Mouse (Mus musculus): ENCODE data around the gene Lingo3.
A peak's percentile ranks its signal among the peaks of the same experiment; 100 is the strongest.

Lingo3 gene

DNA sequence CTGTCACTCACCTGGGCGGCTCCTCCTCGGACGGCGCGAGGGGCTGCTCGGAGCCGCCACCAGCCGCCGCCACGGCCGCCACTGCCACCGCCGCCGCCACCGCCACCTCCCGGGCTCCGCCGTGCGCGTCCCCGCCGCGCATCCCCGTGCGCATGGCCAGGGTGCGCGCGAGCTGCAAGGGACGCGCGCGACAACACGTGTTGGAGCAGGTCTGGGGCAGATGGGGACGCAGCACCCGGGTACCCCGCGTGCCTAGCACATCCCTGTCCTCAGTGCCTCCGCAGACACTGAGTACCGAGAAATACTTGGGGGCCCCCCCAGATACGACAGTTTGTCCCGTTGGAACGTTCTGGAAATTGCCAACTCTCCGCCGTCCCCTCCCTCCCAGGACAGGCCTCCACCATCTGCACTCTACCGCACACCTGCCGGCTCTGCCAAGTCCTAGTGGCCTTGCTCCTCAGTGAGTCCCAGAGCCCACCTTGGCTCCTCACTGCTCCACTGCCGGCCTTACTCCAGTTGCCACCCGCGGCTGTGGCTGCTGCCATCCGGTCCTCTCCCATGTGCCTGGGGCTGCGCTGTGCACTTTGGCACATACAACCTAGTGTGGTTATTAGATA, at the start of gene Lingo3:
TSS of gene Lingo3 (minus strand) at position 109 of the 617 bp plus-strand sequence.
- DNase-seq (ENCODE audit: low spot score): no peak

DNA sequence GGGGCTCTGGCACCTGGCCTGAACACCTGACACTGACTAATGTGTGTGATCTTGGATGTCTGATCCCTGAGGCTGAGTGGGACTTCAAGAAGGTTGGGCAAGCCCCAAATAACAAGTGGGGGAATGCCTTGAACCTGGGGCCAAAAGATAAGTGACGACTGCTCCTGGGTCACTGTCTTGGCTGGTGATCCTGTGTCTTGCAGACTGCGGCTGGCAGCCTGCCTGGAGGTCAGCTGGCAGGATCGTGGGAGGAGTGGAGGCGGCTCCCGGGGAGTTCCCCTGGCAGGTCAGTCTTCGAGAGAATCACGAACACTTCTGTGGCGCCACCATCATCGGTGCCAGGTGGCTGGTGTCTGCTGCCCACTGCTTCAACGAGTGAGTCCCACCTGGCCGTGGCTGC, 43.3 kb upstream of the Lingo3 start:
- DNase-seq (ENCODE audit: low spot score): peak; percentile 49

DNA sequence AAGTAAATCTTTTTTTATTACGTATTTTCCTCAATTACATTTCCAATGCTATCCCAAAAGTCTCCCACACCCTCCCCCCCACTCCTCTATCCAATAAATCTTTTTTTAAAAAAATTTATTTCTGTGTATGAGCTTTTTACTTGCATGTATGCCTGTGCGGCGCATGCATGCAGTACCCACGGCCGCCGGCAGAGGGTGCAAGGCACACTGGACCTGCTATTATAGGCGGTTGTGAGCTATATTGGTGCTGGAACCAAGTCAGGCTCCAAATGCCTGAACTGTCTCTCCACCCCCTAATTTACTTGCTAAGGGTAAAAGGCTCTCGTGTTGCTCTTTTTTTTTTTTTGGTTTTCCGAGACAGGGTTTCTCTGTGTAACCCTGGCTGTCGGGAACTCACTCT, 37.5 kb upstream of the Lingo3 start:
- peak; percentile 74 for DNase-seq (ENCODE audit: low spot score)

DNA sequence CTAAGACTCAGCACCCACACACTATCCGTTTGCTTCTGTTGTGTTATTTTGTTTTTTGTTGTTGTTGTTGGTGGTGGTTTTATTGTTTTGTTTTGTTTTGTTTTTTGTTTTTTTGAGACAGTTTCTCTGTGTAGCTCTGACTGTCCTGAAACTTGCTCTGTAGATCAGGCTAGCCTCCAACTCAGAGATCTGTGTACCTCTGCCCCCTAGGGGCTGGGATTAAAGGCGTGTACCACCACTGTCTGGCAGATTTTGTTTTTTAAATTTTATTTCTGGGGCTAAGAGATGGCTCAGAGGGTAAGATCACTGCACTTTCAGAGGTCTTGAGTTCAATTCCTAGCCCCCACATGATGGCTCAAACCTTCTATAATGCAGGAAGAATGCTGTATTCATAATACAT, 37.1 kb upstream of the Lingo3 start:
- no peak for DNase-seq (ENCODE audit: low spot score)

DNA sequence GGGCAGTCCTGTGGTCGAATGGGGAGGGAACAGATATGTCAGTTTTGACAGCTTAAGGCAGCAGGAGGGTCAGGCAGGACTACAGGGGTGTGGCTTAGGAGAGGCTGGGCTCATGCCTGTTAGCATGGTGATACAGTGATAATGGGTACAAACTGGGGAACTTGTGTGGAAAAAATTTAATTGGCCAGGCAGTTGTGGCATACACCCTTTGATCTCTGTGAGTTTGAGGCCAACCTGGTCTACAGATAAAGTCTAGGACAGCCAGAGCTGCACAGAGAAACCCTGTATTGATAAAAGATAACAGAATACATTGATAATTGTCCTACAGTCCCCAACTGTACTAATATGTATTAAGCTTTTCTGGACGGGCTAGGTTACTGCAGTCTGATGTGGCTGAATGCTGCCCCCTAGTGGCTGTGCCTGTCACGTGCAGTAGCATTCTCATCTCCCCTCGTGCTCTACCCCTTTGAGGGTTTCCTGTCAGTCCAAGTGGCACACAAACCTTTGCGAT, 36.3 kb upstream of the Lingo3 start:
- DNase-seq (ENCODE audit: low spot score): peak; percentile 54

DNA sequence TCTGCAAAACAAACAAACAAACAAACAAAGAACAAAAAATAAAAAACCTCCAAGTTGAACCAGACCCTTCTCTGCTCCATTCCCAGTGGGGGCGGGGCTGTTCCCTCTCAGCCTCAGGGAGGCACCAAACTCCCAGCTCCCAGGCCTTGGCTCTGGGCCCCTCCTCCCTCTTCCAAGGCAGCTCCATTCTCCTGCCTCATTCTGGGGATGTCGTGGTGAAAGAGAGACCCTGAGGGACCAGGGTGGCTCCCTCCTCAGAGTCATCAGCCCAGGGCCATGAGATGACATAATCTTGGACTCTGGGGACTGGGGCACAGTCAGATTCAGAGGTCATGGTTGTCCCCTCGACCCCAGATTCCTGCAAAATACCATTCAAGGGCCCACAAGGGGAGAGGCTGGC, 32.8 kb upstream of the Lingo3 start:
- no peak for DNase-seq (ENCODE audit: low spot score)

DNA sequence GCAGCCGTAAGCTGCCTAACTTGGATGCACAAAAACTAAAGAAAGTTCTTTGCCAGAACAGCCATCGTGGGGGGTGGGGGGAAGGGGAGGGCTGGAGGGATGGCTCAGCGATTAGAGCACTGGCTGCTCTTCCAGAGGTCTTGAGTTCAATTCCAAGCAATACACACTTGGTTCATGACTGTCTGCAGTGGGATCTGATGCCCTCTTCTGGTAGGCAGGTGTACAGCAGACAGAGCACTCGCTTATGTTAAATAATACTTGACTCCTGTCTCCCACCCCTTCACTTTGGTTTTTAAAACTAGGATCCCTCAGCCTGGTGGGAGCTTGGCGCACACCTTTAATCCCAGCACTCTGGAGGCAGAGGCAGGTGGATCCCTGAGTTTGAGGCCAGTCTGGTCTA, 32.2 kb upstream of the Lingo3 start:
- peak; percentile 54 for DNase-seq (ENCODE audit: low spot score)

DNA sequence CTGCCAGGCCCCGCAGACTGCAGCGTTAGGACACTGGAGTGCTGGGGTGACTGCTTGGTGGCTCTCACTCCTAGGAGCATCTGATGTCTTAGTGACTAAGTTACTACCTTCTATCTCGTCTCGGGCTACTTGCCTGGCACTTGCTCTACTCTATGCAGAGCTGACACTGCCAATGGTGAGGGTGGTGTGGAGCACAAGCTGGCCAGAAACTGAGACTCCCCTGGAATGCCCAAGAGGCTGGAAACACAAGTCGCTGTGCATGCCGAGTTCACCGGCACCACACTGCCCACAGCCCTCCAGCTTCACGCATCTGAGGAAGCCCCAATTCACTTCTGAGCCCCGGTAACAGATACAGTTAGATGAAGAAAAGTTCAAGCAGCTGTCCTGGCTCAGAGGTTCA, 30.2 kb upstream of the Lingo3 start:
- no peak for DNase-seq (ENCODE audit: low spot score)

DNA sequence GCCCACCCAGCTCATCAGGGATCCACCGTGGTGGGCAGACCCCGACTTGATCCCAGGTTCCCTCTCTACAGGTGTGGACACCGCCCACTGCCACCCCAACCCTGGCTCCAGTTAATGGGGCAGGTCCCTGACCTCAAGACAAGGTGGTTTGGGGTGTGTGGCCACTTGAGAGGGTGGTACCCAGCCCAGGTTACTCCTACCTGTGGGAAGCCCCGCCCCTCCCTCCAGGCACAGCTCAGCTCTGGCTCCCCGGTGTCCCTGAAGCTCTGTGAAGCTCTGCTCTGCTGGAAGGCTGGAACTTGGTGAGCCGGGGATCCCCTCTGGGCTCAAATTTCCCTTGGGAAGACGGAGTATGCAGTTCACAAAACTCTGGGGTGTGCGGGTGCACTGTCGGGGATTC, 27.7 kb upstream of the Lingo3 start, which contains the start of gene Tmprss9:
TSS of gene Tmprss9 (plus strand) at position 268 of the 400 bp plus-strand sequence.
- DNase-seq (ENCODE audit: low spot score): no peak

DNA sequence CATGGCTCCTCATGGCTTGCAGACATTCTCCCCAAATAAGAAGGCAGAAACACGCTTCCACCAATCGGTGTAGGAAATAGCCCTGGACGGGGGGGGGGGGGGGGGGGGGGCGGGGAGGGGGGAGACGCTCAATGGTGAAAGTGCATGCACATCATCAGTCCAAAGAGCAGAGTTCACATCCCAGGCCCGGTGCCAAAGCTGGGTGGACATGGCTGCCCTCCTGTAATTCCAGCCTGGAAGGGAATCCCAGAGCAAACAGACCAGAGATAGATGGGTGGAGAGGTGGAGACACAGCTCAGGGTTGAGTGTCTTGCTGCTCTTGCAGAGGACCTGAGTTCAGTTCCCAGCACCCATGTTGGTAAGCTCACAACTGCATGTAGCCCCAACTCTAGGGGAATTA, 27.2 kb upstream of the Lingo3 start:
- no peak for DNase-seq (ENCODE audit: low spot score)

DNA sequence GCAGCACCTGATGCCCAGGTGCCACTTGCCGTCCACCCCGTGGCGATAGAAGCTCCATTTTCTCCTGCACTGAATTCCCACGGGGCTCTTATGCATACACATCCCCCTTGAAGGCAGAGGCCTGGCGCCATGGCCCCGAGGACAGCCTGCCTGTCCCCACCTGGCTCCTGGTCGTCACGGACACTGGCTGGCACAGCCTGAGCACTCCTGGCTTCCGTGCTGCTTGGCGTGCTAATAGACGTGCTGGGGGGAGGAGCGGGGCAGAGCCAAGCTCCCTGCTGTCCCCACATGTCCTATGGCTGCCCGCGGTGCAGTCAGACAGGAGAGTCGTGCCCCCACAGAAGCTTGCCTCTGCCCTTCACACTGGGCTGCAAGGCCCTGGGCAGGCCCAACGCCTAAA, 20.6 kb upstream of the Lingo3 start:
- no peak for DNase-seq (ENCODE audit: low spot score)

DNA sequence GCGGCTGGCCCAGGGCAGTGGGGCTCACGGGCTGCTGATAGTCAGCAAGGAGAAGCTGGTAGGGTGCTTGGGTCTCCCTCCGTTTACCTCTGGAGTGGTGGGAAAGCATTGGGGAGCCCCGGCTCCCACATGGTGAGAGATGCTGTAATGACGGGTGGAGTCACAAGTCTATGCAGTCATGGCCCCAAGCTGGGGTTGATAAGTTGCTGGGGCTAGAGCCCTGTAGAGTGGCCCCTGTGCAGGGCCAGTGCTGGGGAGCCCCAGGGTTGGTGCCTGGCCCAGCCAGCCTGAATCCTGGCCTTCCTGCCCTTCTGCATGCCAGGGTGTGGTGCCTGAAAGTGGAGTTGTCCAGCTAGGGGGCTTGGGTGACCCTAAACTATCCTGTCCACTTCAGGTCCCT, 18.5 kb upstream of the Lingo3 start:
- DNase-seq (ENCODE audit: low spot score): no peak

DNA sequence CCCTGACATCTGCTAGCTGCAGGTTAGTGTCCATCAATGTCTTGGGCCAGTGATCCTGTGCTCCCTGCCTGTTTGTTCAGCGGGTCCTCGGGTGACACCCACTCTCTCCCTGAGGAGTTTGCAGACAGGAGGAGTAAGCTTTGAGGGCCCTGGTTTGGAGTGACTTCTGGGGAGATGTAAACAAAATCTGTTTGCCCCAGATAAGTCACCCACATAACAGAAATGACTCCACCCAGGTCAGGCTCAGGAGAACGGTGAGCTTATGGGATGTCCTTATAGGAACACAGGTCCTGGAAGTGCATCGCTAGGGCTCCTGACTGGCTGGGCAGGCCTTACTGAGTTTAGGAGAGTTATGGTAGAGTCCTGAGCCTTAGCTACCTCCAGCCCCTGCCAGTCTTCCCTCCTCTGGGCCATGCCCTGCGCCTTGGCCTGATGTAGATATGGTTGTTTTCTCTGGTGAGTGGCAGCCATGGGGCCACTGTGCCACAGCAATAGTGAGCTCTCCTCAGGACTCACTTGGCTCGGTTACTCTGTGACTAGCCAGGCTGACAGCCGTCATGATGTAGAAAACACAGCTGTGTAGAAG, 14.6 kb upstream of the Lingo3 start:
- no peak for DNase-seq (ENCODE audit: low spot score)

DNA sequence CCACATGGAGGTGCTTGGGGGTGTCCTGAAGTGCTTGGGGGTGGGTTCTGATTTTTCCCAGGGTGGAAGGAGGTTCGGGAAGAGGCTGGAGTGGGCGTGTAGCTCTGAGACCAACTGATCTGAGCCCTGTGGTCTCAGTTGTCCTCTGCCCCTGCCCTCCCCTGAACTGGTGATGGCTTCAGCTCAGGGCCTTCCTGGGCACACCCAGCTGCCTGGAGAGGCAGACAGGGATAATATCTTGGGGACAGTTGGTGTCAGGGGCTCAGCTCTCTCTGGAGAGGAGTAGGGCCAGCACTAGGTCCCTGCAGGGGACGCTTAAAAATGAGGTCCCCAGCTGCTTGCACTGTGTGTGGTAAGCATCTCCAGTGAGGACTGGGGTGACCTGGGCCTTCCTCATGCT, 14.0 kb upstream of the Lingo3 start:
- DNase-seq (ENCODE audit: low spot score): no peak

DNA sequence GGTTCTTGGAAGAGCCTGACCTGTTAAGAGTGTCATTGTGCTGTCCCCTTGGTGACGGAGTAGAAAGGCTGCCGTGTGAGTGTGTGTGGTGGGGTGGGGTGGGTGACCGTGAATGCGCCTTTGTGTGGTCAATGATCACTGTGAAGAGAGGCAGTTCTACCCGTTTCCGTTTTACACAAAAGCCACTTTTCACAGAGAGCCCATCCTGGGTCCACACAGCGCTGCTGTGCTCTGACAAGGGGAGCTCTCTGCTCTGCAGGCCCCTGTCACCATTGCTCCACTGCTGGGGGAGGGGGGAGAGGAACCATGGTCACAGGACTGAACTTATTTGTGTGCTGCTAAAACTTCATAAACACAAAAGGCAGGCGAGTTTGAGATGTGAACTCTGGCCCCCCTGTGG, 13.5 kb upstream of the Lingo3 start:
- DNase-seq (ENCODE audit: low spot score): no peak

DNA sequence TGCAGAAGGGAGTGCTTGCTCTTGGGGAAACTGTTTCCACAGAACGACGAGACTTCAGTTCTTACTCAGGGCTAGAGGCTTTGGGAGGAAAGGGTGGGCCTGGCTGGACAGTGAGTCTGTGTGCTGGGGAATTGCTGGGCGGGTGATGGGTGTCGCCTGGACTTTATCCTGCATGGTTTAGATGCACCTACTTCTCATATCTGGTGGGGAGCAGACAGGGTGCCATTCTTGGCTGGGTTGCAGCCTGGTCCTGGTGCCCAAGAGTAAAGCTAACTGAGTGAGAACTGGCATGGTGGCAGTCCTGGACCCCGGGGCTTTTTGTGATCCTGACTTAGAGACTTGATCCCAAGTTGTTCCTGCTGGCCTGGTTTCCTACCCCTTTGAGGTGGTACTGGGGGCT, 13.1 kb upstream of the Lingo3 start:
- DNase-seq (ENCODE audit: low spot score): no peak

DNA sequence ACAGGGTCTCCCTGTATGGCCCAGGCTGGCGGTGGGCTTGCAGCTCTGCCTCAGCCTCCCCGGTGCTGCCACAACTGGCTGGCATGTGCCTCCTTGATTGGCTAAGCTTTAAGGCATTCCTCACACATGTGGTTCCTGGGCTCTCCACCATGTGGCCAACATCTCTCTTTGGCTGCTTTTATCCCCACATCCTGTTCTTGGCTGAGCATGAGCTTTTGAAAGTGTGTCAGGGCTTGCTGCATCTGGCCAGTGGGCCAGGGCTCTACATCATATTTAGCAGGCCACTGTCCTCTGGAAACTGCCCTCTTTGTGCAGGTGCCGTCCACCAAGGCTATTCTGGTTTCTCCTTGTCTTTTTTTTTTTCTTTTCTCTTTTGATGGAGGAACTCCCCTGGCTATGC, 12.4 kb upstream of the Lingo3 start:
- no peak for DNase-seq (ENCODE audit: low spot score)

DNA sequence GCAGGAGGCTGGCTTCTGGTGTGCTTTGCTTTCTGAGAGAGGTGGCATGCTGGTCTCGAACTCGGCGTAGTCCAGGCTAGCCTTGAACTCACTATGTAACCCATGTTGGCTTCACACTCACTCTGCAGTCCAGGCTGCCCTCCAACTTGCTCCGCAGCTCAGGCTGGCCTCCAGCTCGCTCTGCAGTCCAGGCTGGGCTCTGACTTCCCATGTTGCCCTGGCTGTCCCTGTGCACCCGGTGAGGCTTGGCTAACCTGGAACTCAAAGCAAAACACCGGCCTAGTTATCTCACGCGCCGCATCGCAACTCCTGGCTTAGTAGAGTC, 11.9 kb upstream of the Lingo3 start:
- DNase-seq (ENCODE audit: low spot score): no peak

DNA sequence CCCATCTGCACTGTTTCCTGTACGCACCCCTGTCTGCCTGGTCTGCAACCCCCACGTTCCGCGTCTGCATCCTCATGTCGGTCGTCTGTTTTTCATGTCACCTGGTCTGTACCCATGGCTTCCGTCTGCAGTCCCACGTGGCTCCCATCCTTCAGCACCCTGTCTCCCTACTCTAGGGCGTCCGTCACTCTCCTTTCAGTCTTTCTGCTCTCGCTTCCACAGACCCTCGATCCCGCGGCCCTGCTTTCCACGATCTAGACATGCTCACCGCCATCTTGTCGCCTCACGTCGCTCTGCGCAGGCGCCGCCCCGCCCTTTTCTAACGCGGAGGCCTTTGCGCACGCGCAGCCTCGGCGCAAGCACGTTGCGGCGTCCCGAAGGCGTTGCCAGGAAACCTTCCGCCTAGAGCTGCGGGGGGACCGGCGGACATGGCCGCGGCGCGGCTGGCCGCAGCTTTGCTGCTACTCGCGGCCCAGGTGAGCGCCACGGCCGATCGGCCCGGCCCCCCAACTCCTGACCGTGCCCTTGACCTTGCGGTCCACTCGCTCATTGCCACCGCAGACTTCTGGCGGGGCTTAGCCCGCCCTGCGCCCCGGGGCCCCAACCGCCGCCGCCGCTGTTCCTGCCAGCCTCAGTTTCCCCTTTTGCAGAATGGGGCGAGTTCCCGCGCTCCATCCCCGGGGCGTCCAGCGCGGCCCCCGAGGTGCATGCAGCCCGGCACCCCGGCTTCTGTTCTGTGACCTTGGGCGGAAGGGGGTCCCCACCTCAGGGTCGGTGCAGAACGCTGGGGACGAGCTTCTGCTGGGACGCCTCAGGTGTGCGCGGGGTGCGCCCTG, 11.3 kb upstream of the Lingo3 start, which contains the start of the genes Lsm7 and Sppl2b:
TSS of gene Lsm7 (minus strand) at position 297 of the 836 bp plus-strand sequence.
TSS of gene Sppl2b (plus strand) at position 363 of the 836 bp plus-strand sequence.
- DNase-seq (ENCODE audit: low spot score): peak; percentile 97

DNA sequence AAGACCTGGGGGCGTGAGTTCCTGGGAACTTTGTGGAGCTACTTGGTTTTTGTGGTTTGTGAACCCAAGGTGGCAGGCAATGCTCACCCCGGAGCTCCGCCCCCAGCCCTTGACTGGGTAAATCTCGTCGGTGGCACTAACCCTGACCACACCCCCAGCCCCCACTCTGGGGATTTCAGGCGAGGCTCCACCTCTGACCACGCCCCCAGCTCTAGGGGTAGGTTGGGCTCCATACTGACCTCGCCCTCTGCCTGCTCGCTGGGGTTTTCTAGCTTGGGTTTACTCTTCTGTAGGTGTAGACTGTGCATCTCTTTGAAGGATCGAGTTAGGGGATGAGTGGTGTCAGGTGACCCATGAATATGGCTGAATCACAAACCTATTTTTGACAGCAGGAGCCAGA, 4.7 kb upstream of the Lingo3 start:
- peak; percentile 35 for DNase-seq (ENCODE audit: low spot score)

DNA sequence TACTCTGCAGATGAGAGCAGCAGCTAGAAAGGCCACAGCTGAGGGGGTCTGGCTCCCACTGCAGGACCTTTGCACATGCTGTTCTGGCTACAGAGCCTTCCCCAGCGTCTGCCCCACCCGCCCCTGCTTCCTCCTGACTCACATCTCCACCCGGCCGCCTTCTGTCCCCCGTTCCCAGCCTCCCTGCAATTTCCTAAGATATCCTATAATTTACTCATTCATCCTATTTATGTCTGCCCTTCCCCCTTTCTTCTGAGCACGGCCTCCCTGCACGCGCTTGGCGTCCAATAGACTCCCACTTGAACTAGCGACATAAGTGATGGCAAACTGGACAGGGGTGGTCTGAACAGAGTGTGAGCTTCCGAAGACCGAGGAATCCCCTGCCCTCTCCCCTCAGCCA, 1.9 kb upstream of the Lingo3 start:
- no peak for DNase-seq (ENCODE audit: low spot score)

DNA sequence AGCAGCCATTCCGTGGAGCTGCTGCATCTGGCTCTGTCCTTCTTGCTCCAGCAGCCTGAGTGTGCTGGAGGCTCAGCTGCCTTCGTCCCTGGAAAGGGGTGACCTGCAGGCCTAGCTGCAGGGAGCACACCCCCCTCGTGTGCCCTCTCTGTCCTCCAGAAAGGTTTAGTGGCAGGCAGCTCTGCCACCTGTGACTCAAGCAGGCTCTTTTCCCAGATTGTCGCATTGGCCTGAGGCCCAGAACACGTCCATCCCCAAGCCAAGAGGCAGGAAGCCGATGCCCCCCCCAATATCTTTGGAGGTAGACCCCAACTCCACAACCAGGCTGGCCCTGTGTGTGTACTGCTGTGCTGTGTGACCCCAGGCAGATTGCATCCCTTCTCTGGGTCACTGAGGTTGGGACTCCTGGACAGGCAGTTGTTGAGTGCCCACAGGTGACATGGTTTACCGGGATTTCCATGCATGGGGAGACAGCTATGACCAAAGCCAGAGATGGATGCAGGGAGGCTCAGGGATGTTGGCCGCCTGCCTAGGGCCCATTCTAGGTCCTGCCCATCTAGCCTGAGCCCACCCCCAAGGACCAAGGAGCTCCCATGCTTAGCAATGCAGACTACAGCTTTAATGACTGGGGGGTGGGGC, 1.3 kb upstream of the Lingo3 start:
- no peak for DNase-seq (ENCODE audit: low spot score)
